Mouse (Mus musculus) T-helper 17 cell (primary cell): ENCODE measurements around the gene Cdca3.
"Not testable (repeated sequence)": the region's sequence is repeated elsewhere in the genome, so short reads cannot be mapped to it uniquely, and the experiment has no call there.

Source experiments
- in situ Hi-C, 2 experiments: fragments of 300-600 bp; cut with MboI, MseI; formaldehyde crosslinking; loops; 1 replicate in 1 of 2; 2 replicates in 1 of 2; pipeline ENCODE4 v1.15.1; 2025; ENCODE audit warnings: high pct_unique_total_duplicates in 2 of 2

The Cdca3 gene

GRCm38 (mm10) chr6:124829799-124830700, 703 bp downstream of the Cdca3 start:
- in situ Hi-C loops, result no loop called here

GRCm38 (mm10) chr6:124831199-124831598, 1.9 kb downstream of the Cdca3 start:
- in situ Hi-C loops, result not testable (repeated sequence)

- in situ Hi-C loops, result no loop called here
These were observed 2.3 kb downstream of the Cdca3 start for GRCm38 (mm10) chr6:124831649-124832048.

GRCm38 (mm10) chr6:124834512-124835081, 5.2 kb downstream of the Cdca3 start:
- in situ Hi-C loops, result no loop called here

GRCm38 (mm10) chr6:124835531-124835930, 6.2 kb downstream of the Cdca3 start:
- in situ Hi-C loops, result no loop called here

- in situ Hi-C loops, result no loop called here
These were observed 7.1 kb downstream of the Cdca3 start for GRCm38 (mm10) chr6:124836411-124836810.

GRCm38 (mm10) chr6:124839805-124840204, 10.5 kb downstream of the Cdca3 start:
- in situ Hi-C loops, result no loop called here

GRCm38 (mm10) chr6:124840241-124841167, 11.2 kb downstream of the Cdca3 start, which contains the start of gene Gnb3:
Gene Gnb3, minus strand, starts transcription at chr6:124840275.
- in situ Hi-C loops, result no loop called here

GRCm38 (mm10) chr6:124847305-124847704, 18.0 kb downstream of the Cdca3 start:
- in situ Hi-C loops, result no loop called here

- in situ Hi-C loops, result no loop called here
These were observed 21.2 kb downstream of the Cdca3 start for GRCm38 (mm10) chr6:124850535-124850934.

- in situ Hi-C loops, result loop anchor here in 1 of 2 experiments (5.0 kb wide), 1 partner anchor 83 kb away; no protein-coding TSS in a partner anchor
These were observed 25.3 kb downstream of the Cdca3 start for GRCm38 (mm10) chr6:124854647-124855046.

GRCm38 (mm10) chr6:124856321-124856720, 27.0 kb downstream of the Cdca3 start:
- in situ Hi-C loops, result loop anchor here in 1 of 2 experiments (5.0 kb wide), 1 partner anchor 81 kb away; no protein-coding TSS in a partner anchor

- in situ Hi-C loops, result loop anchor here in 1 of 2 experiments (5.0 kb wide), 1 partner anchor 80 kb away; no protein-coding TSS in a partner anchor
These were observed 27.8 kb downstream of the Cdca3 start, which contains the start of gene P3h3 for GRCm38 (mm10) chr6:124856916-124857839. Gene P3h3, minus strand, starts transcription at chr6:124857752.

GRCm38 (mm10) chr6:124857840-124858530, 28.6 kb downstream of the Cdca3 start:
- in situ Hi-C loops, result loop anchor here in 1 of 2 experiments (5.0 kb wide), 1 partner anchor 79 kb away; no protein-coding TSS in a partner anchor

- in situ Hi-C loops, result loop anchor here in 1 of 2 experiments (5.0 kb wide), 1 partner anchor 79 kb away; no protein-coding TSS in a partner anchor
These were observed 29.4 kb downstream of the Cdca3 start for GRCm38 (mm10) chr6:124858561-124859318.

GRCm38 (mm10) chr6:124859725-124860124, 30.4 kb downstream of the Cdca3 start:
- in situ Hi-C loops, result loop anchor here in 1 of 2 experiments (5.0 kb wide), 1 partner anchor 78 kb away; no protein-coding TSS in a partner anchor

- in situ Hi-C loops, result no loop called here
These were observed 31.2 kb downstream of the Cdca3 start for GRCm38 (mm10) chr6:124860511-124860910.

GRCm38 (mm10) chr6:124861266-124861665, 31.9 kb downstream of the Cdca3 start:
- in situ Hi-C loops, result no loop called here

- in situ Hi-C loops, result no loop called here
These were observed 32.5 kb downstream of the Cdca3 start for GRCm38 (mm10) chr6:124861802-124862201.
